Mouse (Mus musculus): ENCODE data around the gene Fat4. TPM values are rescaled to one million over a fixed set of nuclear protein-coding genes. Genes with fewer than 3 reads are reported as not detected.

Fat4 gene
- 2.8 TPM for polyA plus RNA-seq (2014; fragmentation: Illumina TruSeq; extraction: RNeasy Lipid Tissue Mini Kit (QIAGEN cat#74804); ENCODE audit: low read depth, low replicate concordance)

DNA sequence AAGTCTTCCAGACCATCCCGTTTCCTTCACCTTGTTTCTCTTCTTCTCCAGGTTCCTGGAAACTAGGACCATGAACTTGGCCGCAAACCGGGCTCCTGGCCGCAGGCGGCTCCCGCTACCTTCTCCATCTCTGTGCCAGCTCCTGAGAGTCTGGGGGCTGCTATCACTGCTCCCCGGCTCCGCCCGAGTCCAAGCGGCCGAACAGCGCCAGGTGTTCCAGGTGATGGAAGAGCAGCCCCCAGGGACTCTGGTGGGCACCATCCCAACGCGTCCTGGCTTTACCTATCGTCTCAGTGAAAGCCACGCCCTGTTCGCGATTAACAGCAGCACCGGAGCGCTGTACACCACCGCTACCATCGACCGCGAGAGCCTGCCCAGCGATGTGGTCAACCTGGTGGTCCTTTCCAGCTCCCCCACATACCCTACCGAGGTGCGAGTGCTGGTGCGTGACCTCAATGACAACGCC is at the start of gene Fat4:
Gene Fat4, plus strand, starts transcription at position 51 of the 466 bp plus-strand sequence.

